Mouse (Mus musculus) cerebellum, postnatal 10 days (tissue): ENCODE measurements around the gene Jph3.

Experiments
- DNase-seq, 2 experiments: peaks; one replicate each; pipeline ENCODE4 v3.0.0; 2021; ENCODE audit warnings: mixed read lengths in 2 of 2

Jph3 gene

DNA sequence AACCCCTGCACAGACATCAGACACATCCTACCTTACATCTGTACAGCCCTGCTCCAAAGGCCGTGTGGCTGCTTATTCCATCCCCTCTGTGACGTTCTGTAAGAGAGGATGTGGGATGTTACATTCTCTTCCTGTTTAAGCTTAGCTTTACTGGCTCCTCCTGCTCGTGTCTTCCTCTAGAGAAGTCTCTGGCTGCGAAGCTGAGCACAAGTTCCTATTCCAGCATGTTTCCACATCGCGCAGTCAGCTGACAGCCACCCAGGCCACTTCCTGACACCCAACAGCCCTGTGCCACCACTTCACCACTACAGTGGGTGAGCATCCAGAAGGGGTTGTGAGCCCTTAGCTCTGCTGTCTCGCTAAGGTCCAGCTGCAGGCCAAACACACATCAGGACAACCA is 62.7 kb downstream of the Jph3 start:
- no peak for DNase-seq

DNA sequence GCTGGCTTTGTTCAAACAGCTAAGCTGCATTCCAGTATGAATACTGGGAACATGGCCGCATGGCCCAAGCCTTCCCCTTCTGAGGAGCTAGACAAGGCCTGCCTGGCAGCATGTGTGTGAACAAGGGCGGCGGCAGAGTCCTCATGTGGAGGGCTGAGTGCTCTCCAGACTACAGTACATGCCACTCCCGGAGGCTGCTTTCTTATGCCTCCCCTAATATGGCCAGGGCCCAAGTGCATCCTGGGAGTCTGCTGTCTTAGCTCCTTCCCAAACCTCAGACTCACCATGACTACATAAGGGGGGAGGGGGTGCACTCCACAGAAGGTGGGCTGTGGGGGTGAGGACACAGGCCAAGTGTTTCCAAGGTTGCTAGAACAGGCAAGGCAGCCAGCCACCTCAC is 63.2 kb downstream of the Jph3 start:
- no peak for DNase-seq

DNA sequence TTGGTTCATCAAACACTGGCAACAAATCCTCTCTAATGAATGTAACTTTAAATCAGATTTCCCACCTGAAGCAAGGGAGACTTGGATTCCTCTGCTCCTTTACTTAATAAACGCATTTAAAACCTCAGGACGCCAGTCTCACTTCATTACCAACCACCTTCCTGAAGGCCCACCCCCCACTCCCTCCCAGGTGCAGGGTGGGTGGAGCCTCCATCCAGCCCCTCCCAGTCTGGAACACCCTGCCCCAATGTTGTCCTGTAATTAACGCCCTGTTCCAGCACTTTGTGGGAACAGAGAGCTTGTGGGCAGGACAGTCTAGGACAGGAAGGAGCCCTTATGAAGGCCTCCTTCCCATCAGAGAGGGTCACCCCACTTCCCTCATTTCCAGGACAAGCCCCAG is 64.7 kb downstream of the Jph3 start:
- no peak for DNase-seq

DNA sequence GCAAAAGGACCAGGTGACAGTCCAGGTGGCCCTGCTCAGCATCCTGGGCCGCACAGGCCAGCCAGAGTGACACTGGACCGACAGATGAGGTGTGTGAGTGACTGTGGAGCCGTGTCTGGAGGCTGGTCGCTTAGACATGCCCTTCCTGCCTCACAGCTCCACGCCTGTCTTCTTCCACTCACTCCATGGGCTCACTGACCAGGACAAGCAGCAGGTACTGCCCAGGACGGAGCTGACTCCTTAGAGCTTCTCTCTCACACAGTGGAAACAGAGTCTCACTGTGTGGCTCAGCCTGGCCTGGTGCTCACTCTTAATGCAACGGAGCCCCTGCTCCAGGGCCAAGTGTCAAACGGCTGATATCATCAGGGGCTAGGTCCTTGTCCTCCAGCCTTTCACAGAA is 66.0 kb downstream of the Jph3 start:
- peak; percentile 40 to 52 for DNase-seq

DNA sequence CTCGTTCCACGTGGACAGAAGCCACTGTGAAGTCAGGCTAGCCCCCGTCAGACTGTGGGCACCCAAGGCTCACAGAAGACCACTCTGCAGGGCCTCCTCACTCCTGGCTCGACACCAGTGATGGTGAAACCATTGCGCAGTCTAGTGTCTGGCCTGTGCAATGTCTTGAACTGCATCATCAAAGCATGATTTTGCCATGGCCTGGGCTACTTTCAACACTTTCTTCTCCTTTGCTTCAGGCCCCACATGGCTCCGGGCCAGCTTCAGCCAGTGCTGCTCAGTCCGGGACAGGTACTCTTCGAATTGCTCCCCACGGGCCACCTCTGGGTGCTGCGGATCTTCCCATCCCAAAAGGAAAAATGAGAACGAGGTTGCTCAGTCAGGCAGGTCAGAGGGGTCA is 67.0 kb downstream of the Jph3 start:
- no peak for DNase-seq

DNA sequence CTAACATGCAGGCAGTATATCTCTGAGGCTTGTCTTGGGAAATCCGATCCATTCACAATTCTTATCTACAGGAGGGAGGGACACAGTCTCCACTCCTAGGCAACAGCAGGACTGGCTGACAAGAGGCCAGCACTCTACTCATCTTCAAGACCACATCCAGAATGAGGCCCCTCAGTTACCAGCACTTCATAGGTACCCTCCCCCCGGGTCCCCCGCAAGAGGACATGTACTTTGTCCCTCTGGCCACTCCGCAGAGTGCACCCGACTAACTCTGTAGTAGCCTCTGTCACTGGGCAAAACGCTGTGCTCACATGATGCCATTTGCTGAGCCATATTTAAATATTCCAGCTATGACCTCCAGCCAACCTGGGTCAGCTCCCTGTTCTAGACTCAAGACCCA is 69.0 kb downstream of the Jph3 start:
- DNase-seq: no peak

DNA sequence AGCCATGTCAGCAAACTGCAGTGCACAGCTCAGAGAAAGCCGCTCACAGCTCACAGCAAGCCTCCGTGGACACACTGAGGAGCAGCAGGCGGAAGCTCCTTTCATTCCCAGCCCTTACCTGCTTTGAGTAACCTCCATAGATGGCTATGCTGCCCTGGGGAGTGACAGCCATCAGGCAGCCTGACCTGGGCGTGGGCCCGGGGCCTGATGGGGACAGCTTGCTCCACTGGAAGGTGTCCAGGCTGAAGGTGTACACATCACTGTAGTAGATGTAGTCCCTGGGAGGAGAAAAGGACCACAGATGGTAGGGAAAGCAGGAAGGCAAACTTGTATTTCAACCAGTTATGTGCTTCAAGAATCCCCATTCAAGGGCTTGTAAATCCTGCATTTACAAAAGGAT is 75.4 kb downstream of the Jph3 start:
- DNase-seq: no peak

DNA sequence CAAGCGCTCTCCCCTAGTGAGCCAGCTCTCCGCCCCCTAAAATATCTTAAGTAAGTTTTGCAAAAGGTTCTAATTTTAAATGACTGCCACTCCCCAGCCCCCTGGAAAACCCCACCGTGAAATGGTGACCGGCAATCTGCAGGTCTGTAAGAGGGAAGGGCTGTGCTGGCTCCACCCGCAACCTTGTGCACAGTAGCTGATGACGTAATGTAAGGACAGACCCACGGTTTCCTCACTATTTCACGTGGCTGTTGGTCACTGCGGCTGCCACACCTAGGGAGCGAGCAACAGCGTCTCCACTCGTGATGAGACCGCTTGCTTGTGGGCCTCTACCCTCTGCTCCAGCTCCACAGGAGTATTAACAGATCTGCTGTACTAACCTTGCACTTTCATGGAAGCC is 76.7 kb downstream of the Jph3 start:
- no peak for DNase-seq

DNA sequence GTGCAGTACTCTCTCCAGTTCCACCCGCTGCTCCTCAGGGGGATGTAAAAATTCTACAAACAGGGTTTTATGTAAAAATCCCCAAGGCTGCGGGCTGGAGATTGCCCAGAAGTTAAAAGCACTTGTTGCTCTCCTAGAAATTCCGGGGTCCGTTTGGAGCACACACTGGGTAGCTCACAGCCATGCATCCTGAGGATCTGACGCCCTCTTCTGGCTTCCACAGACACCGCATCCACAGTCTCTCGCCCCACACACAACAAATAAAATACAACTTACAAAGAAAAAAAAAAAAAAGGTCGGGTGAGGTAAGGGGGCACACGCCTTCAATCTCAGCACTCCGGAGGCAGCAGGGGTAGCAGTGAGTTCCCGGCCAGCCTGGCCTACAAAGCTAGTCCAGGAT is 78.6 kb downstream of the Jph3 start:
- DNase-seq: no peak

DNA sequence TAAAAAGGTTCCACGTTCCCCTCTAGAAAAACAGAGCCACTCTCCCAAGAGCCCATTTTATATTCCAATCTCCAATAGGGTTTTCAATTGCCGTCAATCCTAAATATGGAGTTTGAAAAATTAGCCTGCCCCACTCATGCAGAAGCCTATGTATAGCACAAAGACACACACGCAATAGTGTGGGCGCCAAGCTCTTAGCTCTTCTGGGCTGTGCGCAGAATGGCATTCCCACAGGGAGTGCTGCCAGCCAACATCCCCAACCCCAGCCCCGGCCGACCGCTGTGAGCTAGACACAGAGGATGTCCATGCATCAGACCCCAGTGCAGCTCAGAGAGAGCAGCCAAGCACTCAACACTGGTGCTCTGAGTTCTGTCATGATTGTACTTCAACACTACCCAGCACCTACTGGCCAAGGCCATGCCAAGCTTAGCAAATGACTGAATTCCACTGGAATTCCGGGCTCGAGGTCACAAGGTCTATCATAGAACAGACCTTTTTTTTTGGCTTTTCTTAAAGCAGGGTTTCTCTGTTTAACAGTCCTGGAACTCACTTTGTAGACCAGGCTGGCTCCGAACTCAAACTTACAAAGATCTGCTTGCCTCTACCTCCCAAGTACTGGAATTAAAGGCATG is 80.2 kb downstream of the Jph3 start:
- DNase-seq: no peak

DNA sequence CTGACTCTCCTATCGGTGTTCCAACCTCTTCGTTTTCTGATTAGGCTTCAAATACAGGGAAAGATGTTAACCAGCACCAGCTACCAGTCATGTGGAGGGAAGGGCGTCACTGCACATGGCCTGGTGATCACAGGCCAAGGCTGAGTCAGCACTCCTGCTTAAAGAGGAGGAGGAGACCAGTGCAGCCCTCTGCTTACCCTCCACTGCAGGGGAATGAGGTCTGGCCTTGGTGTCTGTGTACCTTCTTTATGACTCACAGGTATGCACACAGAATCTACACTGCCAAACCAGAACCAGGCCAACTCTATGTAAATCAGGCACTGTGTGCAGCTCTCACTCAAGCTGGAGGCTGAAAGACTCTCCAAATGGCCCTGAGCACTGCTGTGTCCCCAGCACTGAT is 82.1 kb downstream of the Jph3 start:
- DNase-seq: no peak

DNA sequence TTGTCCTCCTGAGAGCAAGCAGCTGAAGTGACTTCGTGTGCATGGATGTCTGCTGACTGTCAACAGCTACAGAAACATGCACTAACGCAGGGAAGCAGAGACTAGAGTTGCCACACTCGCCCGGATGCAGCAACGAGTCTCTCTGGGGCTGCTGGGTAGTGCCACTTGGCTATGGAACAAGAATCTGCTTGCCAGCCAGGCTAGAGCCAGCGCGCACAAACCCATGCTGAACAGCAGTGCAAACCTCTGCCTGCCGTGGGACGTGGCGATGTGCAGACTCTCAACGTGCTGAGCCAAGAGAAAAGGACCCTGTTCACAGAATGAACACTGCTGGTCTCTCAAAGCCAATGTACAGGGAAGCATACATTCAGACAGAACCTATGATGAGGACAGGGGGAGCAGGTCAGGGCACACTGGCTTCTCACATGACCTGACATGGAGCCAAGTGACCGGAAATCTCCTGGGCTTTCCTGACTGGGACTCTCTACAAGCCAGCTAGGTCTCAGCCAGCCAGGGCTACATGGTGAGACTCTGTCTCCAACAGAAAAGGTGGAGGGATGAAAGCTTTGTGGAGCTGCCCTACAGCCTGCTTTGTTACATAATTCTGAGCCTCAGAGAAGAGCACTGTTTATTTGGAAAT is 82.6 kb downstream of the Jph3 start:
- DNase-seq: no peak

DNA sequence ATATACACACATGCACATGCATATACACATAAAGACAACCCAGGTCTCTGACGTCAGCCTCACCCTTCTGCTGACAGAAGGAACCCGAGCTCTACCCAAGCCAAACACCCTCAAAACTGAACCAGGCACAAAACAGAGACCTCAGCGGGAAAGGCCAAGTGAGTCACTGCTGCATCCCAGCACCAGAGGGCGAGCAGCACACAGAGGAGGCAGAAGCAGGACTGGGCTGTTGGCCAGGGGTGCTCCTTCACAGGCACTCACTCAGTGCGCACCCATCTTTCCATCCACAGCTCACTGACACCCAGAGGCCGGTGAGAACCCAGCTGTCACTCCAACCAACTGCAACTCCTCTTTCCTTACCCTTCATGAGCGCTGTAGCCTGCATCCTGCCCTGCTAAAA is 88.8 kb downstream of the Jph3 start:
- DNase-seq: no peak

DNA sequence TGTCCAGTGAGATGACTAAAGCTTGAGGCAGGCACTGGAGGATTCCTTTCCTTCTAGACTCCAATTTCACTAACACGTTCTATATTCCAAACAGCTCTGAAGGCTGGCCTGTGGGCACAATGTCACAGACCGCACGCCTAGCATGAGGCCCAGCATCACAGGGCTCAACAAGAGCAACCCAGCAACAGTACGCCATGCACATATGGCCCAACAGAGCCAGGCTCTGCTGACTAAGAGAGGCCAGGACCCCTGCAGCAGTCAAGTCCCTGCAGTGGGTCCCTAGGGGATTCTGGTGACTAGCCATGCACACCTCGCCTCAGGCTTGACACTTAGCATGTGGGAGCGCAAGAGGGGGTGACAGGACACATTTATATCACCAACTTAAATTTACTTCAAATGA is 91.4 kb downstream of the Jph3 start:
- DNase-seq: no peak

DNA sequence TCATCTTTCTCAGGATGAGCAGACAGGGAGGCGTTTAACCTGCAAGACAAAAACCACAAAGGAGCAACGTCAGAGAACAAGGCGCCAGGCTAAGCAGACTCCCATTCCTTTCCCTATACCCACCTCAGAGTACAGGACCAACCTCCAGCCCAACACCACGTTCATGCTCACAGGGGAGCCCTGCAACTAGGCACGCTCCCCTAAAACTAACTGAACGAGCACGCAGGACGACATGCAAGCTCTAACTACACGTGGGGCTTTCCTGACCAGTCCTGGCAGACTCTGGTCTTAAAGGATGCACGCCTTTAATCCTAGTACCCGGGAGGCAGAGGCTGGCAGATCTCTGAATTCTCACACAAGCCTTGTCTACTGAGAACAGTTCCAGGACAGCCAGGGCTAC is 91.9 kb downstream of the Jph3 start:
- DNase-seq: no peak

DNA sequence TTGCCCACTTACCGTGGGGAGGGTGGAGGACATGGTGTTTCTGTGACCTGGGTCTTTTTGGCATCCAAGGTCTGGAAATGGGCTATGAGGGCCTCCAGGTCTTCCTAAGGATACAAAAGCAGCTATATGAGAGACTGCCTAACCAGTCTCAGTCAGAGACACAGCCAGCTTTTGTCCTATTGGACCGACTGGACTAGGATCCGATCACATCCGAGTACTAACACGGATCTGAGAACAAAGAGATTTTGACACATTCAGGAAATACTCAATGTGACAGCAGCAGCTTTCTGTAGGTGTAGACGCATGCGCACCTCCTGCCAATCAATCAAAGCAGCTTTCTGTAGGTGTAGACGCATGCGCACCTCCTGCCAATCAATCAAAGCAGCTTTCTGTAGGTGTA is 92.3 kb downstream of the Jph3 start:
- no peak for DNase-seq

DNA sequence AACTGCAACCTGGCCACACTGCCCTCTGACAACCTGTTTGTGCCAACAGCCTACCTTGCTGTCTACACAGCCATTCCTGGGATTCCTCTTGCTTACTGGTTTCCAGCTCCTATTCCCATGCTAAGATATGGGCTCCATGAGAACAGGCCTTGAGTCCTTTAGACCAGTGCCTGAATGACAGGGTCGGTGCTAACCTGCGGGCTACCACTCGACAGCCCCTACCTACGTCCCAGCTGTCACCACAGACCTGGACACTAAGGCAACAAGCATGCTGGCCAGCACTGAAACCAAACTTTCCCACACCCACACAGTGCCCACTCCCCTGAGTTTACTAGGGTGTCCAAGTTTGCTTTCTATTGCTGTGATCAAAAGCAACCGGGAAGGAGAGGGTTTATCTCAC is 98.3 kb downstream of the Jph3 start:
- no peak for DNase-seq

DNA sequence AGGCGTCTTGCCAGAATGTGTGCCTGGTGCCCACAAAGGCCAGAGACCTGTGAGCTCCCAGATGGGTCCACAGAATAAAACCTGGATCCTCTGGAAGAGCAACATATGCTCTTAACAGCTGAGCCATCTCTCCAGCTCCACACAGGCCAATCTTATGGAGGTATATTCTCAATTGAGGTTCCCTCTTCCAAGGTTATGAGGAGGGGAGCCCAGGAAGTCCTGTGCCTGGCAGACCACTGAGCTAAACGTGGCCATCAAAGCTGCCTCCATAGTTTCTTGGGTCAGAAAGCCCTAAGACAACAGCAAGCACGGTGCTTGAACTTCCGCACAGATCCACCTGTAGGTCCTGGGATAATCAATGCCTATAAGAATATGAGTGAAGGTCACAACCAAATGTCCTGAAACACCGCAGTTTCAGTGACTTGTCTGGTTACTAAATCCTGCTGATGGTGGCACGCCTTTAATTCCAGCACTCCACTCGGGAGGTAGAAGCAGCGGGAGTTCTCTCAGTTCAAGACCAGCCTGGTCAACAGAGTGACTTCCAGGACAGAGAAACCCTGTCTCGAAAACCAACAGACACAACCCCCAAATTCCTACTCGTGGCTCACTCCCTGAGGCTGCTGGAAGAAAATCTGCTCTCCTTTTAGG is 99.1 kb downstream of the Jph3 start:
- DNase-seq: no peak

DNA sequence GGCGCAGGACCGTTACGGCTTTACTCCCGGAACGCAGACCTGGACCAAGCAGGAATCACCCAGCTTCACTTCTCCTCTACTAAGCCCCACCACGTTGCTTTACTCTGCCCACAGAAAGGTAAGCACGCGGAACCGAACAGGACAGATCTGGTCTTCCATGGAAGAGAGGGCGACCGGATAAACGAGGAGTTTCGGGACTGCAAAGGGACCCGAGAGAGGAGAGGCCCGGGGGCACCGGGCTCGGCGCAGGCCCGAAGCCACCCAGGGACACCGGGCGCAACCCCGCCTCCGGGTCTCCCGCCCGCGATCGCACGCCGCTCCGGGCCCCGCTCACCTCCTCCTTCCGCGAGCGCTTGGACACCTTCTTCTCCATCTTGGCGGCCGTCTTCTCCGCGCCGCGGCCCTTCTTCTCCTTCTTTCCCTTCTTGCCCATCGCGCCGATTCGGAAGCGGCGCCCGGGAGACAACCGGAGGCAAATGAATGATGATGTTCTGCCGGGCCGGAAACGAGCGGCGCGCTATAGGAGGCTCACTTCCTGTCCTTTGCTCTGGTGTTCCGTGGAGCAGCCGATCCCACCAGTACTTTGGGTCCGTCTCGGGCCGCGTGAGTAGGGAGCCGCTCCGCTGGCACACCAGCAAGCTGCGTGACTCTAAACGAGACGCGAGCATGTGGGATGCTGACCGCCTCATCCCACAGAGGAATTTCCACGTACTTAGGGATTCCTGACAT is 99.8 kb downstream of the Jph3 start, which contains the start of gene Klhdc4:
TSS of gene Klhdc4 (minus strand) at position 522 of the 729 bp plus-strand sequence.
- peak; percentile 90 to 92 for DNase-seq

DNA sequence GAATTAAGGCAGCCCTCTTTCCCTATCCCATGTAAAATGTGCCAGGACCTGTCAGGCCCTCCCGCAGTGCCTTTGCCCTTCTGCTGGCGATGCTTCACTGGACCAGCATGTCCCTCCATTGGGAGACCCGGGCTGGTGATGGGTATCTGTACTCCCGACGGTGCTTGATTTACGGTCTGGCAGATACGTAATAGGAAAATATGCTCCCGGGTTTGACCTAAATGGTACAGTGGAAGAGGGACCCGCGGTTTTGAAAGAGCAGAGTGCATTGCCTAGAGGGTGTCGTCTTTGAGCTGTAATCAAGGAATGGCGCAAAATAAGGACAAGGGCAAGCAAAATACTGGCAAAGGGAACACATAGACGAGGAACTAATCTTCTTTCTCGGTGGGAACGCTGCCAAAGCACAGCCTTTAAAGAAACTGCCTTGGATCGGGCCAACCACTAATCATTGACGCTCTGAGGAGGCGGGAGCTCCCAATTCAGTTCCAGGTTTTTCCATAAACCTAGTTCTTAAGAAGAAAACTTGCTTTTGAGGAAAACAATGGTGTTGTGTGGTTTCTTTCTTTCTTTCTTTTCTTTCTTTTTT is 100.4 kb downstream of the Jph3 start:
- DNase-seq: no peak

DNA sequence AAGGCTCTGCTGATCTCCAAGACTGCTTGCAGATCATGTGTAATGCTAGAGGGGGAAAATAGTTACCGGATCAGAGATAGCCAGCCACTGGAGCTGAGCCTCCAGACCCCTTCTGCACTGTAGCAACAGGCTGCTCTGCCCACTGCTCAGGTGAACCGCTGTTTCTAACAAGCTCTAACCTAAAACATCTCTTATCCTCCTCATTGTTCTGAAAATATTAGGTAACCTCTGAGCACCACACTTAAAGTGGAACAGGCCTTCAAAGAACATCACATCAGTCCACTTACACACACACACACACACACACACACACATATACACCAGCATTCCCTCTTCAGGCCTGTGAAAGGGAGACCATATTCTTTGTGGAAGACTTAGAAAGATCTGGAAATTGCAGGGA is 102.6 kb downstream of the Jph3 start:
- DNase-seq: no peak

DNA sequence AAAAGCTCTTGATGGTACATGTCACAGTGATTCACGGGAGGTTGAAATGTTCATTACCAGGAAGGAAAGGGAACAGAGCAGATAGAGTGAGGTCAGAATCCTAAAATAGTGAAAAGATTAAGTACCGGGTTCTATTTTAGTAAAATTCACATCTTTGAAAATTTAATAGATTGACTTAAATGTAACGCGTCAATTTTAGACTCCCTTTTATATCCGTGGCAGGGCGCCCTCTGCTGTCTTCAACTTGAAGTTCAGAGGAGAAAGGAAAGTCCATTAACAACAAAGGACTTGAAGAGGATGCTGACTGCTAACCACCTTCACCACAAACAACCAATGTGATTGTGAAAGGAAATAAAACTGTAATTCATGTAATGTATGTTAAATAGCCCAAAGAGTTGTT is 103.1 kb downstream of the Jph3 start:
- peak; percentile 88 for DNase-seq

DNA sequence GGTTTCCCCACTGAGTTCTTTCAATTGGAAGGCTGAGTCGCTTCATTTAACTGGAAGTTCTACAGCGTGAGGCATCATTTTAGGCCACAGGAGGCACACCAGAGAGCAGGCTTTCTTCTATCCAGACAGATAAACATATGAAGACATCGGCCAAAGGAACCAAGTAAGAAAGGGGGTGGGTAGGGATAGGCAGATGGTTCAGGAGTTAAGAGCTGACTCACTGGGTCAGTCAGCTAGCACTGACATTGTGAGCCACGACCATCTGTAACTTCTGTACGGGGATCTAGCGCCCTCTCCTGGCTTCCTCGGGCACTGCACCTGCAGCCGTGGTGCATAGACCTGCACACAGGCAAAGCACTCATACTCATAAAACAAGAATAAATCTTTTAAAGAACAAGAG is 111.8 kb downstream of the Jph3 start:
- peak; percentile 93 to 96 for DNase-seq
